Mouse (Mus musculus) layer of hippocampus, adult 8-10 months (tissue): ENCODE measurements around the gene Vmn1r202. TPM values are rescaled to one million over a fixed set of nuclear protein-coding genes. Genes with fewer than 3 reads are reported as not detected.
"Not testable (repeated sequence)": the region's sequence is repeated elsewhere in the genome, so short reads cannot be mapped to it uniquely, and the experiment has no call there.

ENCODE experiments used
- DNase-seq, 2 experiments: peaks; one replicate each; pipeline ENCODE4 v3.0.0; 2022; ENCODE audit warnings: low spot score in 2 of 2
- total RNA-seq, 4 experiments: library from RNA; stranded (reverse); gene quantifications; 2 replicates each; pipeline ENCODE4 v1.2.4; 2022

The Vmn1r202 gene
- total RNA-seq: under 1 TPM in 2 of 4 experiments, not detected in 2; 0.16 to 0.28 TPM

DNA sequence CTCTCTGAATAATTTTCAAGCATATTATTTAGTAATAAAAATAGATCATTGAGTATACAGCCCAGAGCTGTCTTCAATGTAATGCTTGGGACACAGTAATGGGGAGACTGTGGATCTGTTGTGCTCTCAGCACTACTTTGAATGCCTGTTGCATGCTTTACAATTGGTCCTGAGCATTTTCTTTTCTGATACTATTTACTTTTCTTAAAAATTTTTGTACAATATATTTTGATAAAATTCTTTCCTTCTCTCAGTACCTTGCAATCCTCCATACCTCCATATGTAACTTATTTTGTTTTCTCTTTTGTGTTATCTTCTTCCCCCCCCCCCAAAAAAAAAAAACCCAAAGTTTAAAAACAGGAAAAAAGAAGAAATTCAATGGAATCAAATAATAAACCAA is at the start of gene Vmn1r202:
Vmn1r202 (minus strand) TSS at position 101 of the 400 bp plus-strand sequence.
- DNase-seq: no peak

DNA sequence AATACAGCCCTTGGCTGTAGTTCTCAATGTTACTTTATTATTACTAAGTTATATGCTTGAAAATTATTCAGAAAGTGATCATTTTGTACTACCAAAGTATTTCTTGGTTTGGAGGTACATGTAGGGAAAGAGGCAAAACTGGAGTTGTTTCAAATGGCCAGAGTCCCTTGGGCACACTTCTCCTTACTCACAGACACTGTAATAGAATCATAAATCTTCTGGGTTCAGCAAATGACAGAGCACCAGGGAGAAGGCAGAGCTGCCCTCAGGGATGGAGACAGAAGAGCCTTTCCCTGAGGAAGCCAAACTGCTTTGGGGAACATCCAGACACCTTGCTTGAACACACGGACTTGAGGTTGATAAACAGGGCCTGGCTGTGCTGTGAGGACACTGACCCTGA is 47.7 kb upstream of the Vmn1r202 start, which contains the start of gene Vmn1r204:
Vmn1r204 (plus strand) TSS at position 301 of the 400 bp plus-strand sequence.
- not testable (repeated sequence) for DNase-seq

DNA sequence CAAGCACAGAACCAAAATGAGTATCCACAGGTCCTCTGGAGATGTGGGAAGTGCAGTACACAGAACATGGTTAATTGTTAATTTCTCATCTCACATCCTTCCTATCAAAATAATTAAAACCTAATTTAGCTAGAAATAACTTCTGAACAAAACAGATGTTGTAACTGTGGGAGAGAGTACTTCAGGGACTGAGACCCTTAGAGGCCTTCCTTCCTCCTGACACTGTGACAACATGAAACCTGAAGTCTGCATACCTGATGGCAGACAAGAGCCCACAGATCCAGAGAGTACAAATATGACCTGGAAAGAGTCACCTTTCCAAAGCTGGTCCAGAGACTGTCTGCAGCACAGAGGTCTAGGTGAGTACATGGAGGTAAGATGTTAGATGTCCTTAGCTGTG is 12.6 kb upstream of the Vmn1r202 start, which contains the start of gene Vmn1r203:
Vmn1r203 (plus strand) TSS at position 301 of the 400 bp plus-strand sequence.
- no peak for DNase-seq

DNA sequence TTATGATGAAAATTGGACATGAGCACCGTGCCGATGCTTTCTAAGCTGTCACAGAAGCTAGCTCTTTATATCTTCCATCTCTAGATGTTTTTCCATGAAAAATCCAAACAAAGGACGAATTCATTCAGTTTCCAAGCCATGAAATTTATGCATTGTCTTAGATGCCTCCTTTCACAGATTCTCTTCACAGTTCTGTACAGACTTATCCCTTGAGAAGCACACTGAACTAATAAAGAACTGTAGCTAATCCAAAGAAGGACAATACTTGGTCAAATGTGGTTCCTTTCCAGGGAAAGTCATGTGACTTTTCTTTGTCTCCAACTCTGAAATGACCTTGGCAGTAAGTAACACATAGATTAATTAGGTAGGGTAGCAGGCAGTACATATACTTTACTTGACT is 2.8 kb downstream of the Vmn1r202 start:
- DNase-seq: no peak

DNA sequence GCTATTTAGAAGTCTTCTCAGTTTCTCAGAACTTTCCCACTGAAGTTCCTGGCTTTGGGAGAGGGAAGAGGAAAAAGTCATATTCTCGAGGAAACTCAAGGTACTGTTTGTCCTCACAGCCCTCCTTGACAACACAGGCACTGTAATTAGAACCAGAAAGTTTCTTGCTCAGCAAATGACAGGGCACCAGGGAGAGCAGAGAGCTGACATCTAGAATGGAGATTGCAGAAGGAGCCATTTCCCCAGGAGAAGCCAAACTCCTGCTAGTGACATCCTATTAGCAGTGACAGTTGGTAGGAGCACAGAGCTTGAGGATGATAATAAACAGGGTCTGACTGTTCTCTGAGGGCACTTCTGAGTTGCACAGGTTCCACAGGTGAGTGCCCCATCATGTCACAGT is 33.6 kb downstream of the Vmn1r202 start, which contains the start of gene Vmn1r201:
Vmn1r201 (plus strand) TSS at position 301 of the 400 bp plus-strand sequence.
- no peak for DNase-seq

DNA sequence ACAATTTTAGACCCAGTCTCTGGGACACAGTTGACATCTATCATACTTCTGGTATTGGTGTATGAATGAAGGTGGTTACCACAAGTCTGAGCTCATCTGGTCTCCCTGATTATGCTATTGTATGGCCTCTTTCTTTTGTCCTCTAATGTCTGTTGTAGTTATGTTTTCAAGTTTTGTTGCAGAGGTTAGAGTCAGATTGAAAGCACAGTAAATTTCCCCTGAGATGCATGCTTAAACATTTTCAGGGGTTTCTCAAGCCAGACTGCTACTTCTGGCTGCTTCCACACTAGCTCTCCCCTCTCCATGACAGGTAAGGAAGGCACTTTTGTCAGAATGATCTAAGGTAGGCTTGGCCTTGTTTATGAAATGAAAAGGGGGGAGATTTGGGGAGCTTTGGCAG is 50.0 kb downstream of the Vmn1r202 start:
- no peak for DNase-seq

Other genes starting within 250 kb of the Vmn1r202 start
- gene Vmn1r195, start 234.9 kb downstream of the Vmn1r202 start, total RNA-seq: not detected
- gene Vmn1r196, start 215.5 kb downstream of the Vmn1r202 start, total RNA-seq: not detected
- gene Vmn1r197, start 180.8 kb downstream of the Vmn1r202 start, total RNA-seq: not detected
- not detected for gene Vmn1r198, start 155.0 kb downstream of the Vmn1r202 start, total RNA-seq
- gene Vmn1r199, start 125.6 kb downstream of the Vmn1r202 start, total RNA-seq: not detected
- gene Vmn1r200, start 115.0 kb downstream of the Vmn1r202 start, total RNA-seq: not detected
- gene Vmn1r201, start 33.5 kb downstream of the Vmn1r202 start, total RNA-seq: not detected
- not detected for gene Vmn1r203, start 12.7 kb upstream of the Vmn1r202 start, total RNA-seq
- gene Vmn1r204, start 47.8 kb upstream of the Vmn1r202 start, total RNA-seq: not detected
- gene Vmn1r205, start 87.6 kb upstream of the Vmn1r202 start, total RNA-seq: not detected
- gene Vmn1r206, start 118.9 kb upstream of the Vmn1r202 start, total RNA-seq: not detected
- under 1 TPM in 3 of 4 experiments, not detected in 1; 0.11 to 0.24 (median 0.21) TPM for gene Vmn1r207-ps, start 224.2 kb upstream of the Vmn1r202 start, total RNA-seq